Mouse (Mus musculus) hindbrain, postnatal 0 days (tissue): Measurements from ENCODE around the gene Diras2. TPM values are rescaled to one million over a fixed set of nuclear protein-coding genes. Genes with fewer than 3 reads are reported as not detected.

Experiments used
- ATAC-seq: fragments of 200-750 bp; cut with Nextera tagmentation; 2 replicates; pipeline ENCODE4 v1.8.0; 2017; ENCODE audit warnings: mild to moderate bottlenecking, moderate TSS enrichment, moderate library complexity
- DNase-seq: peaks from one replicate; pipeline ENCODE4 v3.0.0-alpha.2; 2015; ENCODE audit warnings: low spot score
- H3K27ac ChIP-seq: fragments of 300-500 bp; sonication (generic); 2 replicates; pipeline ENCODE4 v1.5.1; 2014; ENCODE audit warnings: mild to moderate bottlenecking
- H3K27me3 ChIP-seq: fragments of 300-500 bp; sonication (generic); 2 replicates; pipeline ENCODE4 v1.6.1; 2014; ENCODE audit warnings: low read length, mixed read lengths; ENCODE audit not compliant: insufficient read depth
- H3K36me3 ChIP-seq: fragments of 300-500 bp; sonication (generic); 2 replicates; pipeline ENCODE4 v1.6.1; 2014; ENCODE audit warnings: low read length, mixed read lengths; ENCODE audit not compliant: insufficient read depth
- H3K4me1 ChIP-seq: fragments of 300-500 bp; sonication (generic); 2 replicates; pipeline ENCODE4 v1.6.1; 2014; ENCODE audit warnings: antibody characterized with exemption, low read length, mixed read lengths; ENCODE audit not compliant: insufficient read depth
- H3K4me2 ChIP-seq: fragments of 300-500 bp; sonication (generic); 2 replicates; pipeline ENCODE4 v1.6.1; 2014; ENCODE audit warnings: low read depth, mild to moderate bottlenecking, low read length, moderate library complexity, mixed read lengths
- H3K4me3 ChIP-seq: fragments of 300-500 bp; sonication (generic); 2 replicates; pipeline ENCODE4 v1.5.1; 2014; ENCODE audit warnings: low read length
- H3K9ac ChIP-seq: fragments of 300-500 bp; sonication (generic); replicated peaks from 2 replicates; pipeline ENCODE4 v1.6.1; 2014; ENCODE audit warnings: mild to moderate bottlenecking, low read length, moderate library complexity, mixed read lengths
- H3K9me3 ChIP-seq: fragments of 300-500 bp; sonication (generic); 2 replicates; pipeline ENCODE4 v1.6.1; 2016; ENCODE audit warnings: low read length, mixed read lengths
- CTCF ChIP-seq: IDR thresholded peaks from 2 replicates; pipeline ENCODE4 v1.5.1; 2016; ENCODE audit warnings: antibody characterized with exemption, control low read depth, low read depth
- WGBS: fragments of 180-500 bp; shearing (Covaris S2); extraction: QIAGEN DNeasy Blood & Tissue Kit; methylation state at CpG from one replicate; pipeline ENCODE4 v1.1.7; 2014; 5-methylcytosine and 5-hydroxymethylcytosine counted together
- polyA plus RNA-seq: library from polyadenylated mRNA; unstranded; fragments of >200 nt; fragmentation: Nextera tagmentation; extraction: Ambion mirVana; gene quantifications from 2 replicates; pipeline ENCODE4 v1.2.1, GENCODE M21; 2015
- total RNA-seq: library from RNA; depleted of rRNA; stranded (reverse); fragments of >200 nt; gene quantifications from 2 replicates; pipeline ENCODE4 v1.2.3, GENCODE M21; 2014

Diras2 gene
- total and polyA plus RNA-seq, 2 experiments from 2014 or later, result 7.9 to 64.5 TPM

DNA sequence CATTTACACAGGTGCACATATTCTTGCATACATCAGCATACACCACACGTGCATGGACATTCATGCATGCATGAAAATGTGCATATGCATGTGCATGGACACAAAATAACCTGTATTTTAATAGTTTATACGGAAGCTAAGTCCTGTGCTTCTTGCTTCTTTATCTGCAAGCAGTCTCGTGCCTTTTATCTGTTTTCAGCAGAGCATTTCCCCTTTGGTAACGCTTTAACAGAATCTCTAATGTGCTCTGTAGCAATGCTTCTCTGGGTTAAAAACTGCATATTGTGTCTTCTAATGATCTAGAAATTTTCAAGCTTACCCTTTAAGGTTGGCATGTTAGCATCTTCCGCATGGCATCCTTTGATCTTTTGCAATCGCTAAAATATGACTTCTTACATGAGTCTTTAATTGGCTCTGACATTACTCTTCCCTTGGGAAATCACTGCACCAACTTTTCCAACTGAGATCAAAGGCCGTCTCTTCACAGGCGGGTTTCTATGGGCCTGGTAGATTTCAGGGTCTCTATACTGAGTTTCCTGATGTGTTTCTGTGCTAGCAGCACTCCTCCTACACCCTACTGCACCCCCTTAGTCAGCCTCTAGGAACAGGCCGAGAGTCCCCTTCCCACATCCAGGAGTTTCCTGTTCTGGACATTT, 21.9 kb upstream of the Diras2 start:
- Histone ChIP-seq H3K4me1 (no peaks in the 10 kb centered on the region), H3K36me3 (no peaks in the 10 kb centered on the region), H3K4me3 (no peak overlapping the region), H3K27ac (no peak overlapping the region), H3K9me3 (no peaks in the 10 kb centered on the region), H3K27me3 (no peaks in the 10 kb centered on the region), H3K9ac (no peak overlapping the region), H3K4me2 (no peak overlapping the region)
- TF ChIP-seq CTCF, result no peak
- DNase-seq (no peak), ATAC-seq (no peak)
- WGBS, result 62% methylated on average over 9 of the region's 9 CpGs

DNA sequence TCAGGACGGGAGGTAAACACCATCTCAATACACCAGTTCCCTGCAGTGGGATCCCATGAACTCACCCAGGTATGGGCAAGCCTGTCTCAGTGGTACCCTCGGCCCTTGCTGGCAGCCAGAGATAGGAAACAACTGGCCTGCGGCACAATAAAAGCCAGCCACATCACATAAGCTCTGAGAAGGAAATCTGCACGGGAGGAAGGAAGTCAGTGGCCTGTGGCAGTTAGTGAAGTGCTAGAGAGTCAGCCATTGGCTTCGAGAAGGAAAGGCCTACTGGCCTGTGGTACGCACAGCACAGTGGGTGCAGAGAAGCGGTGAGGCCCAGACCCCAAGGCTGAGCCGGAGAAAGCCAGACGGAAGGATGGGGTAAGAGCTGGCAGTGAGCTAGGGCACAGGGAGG, 20.2 kb upstream of the Diras2 start:
- H3K27me3 ChIP-seq, result no peaks in the 10 kb centered on the region
- H3K4me3 ChIP-seq, result no peak overlapping the region
- no peaks in the 10 kb centered on the region for H3K36me3 ChIP-seq
- TF ChIP-seq CTCF, result no peak
- 81% methylated on average over 9 of the region's 9 CpGs for WGBS
- no peaks in the 10 kb centered on the region for H3K9me3 ChIP-seq
- no peak overlapping the region for H3K4me2 ChIP-seq
- H3K4me1 ChIP-seq, result no peaks in the 10 kb centered on the region
- H3K9ac ChIP-seq, result no peak overlapping the region
- DNase-seq (no peak), ATAC-seq (no peak)
- no peak overlapping the region for H3K27ac ChIP-seq

DNA sequence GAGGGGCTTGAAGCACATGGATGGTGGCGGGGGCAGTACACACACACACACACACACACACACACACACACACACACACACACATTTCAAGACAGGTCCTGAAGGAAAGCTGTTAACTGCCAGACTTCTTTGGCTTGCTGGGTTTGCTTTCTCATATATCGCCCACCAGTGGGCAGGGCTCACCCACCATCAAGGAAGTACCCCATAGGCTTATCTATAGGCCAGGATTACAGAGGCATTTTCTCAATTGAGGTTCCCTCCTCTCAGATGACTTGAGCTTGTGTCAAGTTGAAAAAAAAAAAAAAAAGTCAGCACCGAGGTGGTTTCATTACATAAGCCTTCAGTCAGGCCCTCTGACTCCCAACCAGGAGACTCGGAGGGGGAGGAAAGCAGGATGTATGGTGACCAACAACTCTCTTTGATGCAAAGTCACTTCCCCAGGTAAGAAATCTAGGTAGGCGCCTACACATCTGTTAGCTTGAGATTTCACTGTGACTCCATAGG, 19.7 kb upstream of the Diras2 start:
- 85% methylated on average over 5 of the region's 5 CpGs for whole genome bisulfite sequencing
- H3K4me1 ChIP-seq, result no peaks in the 10 kb centered on the region
- no peak overlapping the region for H3K4me2 ChIP-seq
- H3K27me3 ChIP-seq, result no peaks in the 10 kb centered on the region
- no peak overlapping the region for H3K27ac ChIP-seq
- no peak overlapping the region for H3K4me3 ChIP-seq
- H3K36me3 ChIP-seq, result no peaks in the 10 kb centered on the region
- H3K9ac ChIP-seq, result no peak overlapping the region
- no peak for DNase-seq
- no peak for TF ChIP-seq CTCF
- ATAC-seq, result no peak
- H3K9me3 ChIP-seq, result no peaks in the 10 kb centered on the region

DNA sequence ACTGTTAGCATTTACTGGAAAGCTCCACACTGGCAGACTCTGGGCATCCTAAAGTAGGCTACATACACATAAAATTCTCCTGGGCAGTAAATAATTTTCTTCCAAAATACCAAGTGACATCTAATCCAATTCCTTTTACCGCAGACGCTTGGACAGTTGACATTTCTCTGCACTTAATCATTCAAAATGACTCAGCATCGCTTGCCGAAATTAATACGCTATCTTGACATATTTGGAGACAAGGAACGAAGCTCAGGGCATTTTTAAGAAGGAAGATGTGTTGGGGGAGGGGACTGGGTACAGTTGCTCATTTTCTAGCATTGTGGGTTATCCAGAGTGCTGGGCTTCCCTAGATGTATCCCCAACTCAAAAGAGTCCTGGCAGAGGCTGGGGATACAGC, 15.2 kb upstream of the Diras2 start:
- Histone ChIP-seq H3K9ac (no peak overlapping the region), H3K36me3 (no peaks in the 10 kb centered on the region), H3K27ac (no peak overlapping the region), H3K4me1 (no peaks in the 10 kb centered on the region), H3K27me3 (no peaks in the 10 kb centered on the region), H3K4me2 (no peak overlapping the region), H3K9me3 (no peaks in the 10 kb centered on the region), H3K4me3 (no peak overlapping the region)
- 79% methylated on average over 6 of the region's 6 CpGs for WGBS
- ATAC-seq (no peak), DNase-seq (no peak)
- TF ChIP-seq CTCF, result no peak

DNA sequence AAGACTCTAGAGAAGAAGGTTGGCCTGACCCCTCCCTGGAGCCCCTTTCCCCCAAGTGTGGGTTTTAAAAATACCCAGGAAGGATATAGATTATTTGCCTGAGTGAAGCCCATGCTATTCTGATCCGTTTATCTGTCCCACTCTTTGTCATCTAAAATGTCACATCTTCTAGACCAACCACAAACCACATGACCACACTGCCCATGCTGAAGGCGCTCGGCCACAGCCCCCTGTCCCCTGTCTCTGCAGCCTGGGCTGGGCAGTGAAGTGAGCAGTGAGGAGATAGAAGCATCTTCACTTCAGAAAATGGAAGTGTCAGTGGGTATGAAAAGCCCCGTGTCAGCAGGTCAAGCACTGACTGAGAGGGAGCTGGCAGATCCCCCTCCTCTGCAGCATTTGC, 11.6 kb upstream of the Diras2 start:
- H3K27me3 ChIP-seq, result no peaks in the 10 kb centered on the region
- no peak overlapping the region for H3K4me2 ChIP-seq
- H3K27ac ChIP-seq, result no peak overlapping the region
- ATAC-seq (no peak), DNase-seq (no peak)
- no peak overlapping the region for H3K4me3 ChIP-seq
- TF ChIP-seq CTCF, result no peak
- H3K9me3 ChIP-seq, result no peaks in the 10 kb centered on the region
- H3K9ac ChIP-seq, result no peak overlapping the region
- no peaks in the 10 kb centered on the region for H3K4me1 ChIP-seq
- no peaks in the 10 kb centered on the region for H3K36me3 ChIP-seq
- 62% methylated on average over 4 of the region's 4 CpGs for WGBS

DNA sequence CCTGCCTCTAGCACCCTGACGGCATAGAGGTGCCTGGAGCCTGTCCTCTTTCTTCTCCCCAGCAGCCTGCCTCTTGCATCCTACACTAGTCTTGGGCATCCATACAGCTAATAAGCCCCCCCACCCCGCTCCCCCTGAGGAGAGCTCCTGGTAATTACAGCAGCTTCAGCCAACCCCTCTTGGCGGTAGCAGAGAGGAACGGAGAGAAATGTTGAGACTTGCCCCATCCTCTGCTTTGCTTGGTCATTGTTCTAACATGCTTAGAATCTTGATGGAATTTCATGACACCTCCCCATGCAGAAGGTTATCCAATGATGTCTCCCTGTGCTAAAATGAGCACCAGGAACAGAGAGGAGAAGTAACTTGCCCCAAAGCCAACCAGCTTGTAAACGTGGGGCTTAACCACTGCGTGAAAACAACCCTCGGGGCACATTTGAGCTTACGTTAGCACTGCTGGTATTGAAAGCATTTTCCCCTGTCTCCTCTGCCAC, 11.0 kb upstream of the Diras2 start:
- H3K4me1 ChIP-seq, result no peaks in the 10 kb centered on the region
- H3K27me3 ChIP-seq, result no peaks in the 10 kb centered on the region
- ATAC-seq (no peak), DNase-seq (no peak)
- H3K36me3 ChIP-seq, result no peaks in the 10 kb centered on the region
- H3K27ac ChIP-seq, result 0 out of 2 replicates have a peak overlapping the region, but pooled peaks have one; percentile 36
- no peak for TF ChIP-seq CTCF
- no peak overlapping the region for H3K4me2 ChIP-seq
- 64% methylated on average over 8 of the region's 8 CpGs for WGBS
- H3K9me3 ChIP-seq, result no peaks in the 10 kb centered on the region
- no peak overlapping the region for H3K4me3 ChIP-seq
- H3K9ac ChIP-seq, result no peak overlapping the region

DNA sequence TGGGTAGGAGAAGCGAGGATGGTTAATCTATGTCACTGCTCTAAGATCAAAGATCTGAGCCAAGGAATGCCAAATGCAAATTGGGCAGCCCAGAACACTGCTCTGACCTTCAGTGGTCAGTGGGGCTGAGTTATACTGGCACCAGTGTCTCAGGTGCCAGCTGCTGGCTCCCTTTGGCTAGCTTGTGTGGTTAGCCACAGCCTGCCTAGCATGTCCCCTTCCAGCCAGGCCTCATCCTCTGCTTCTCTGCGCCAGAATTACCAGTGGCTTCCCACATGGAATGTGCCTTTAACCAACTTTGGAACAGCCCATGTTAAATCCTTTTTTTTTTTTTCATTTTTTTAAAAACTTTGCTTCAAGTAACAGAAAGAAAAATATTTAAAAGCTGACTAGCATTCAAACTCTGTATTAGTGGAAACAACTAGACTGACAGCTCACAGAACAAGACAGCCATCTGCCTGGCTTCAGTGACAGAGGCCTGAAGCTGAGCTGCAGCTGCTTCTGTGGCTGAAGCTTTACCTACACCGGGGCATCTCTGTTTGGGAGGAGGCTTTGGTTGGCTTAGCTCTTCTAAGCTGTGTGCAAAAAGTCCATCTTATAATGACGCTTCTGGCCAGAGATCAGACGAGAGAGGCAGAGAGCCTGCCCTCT, 10.4 kb upstream of the Diras2 start:
- Histone ChIP-seq H3K4me2 (no peak overlapping the region), H3K4me1 (no peaks in the 10 kb centered on the region), H3K27ac (0 out of 2 replicates have a peak overlapping the region, but pooled peaks have one; percentile 36), H3K9ac (no peak overlapping the region), H3K36me3 (no peaks in the 10 kb centered on the region), H3K9me3 (no peaks in the 10 kb centered on the region), H3K27me3 (no peaks in the 10 kb centered on the region), H3K4me3 (no peak overlapping the region)
- WGBS, result 65% methylated on average over 5 of the region's 5 CpGs
- no peak for ATAC-seq
- no peak for TF ChIP-seq CTCF
- no peak for DNase-seq
